Mouse (Mus musculus): ENCODE measurements at regions not wholly inside any gene's neighbourhood (a gene's known extent, or its start where the extent isn't known, plus 50 kb on each side); places are given as distances from the start of the nearest gene placed in this dataset.
A peak's percentile ranks its signal among the peaks of the same experiment; 100 is the strongest.
"Not testable (repeated sequence)": the region's sequence is repeated elsewhere in the genome, so short reads cannot be mapped to it uniquely, and the experiment has no call there.

DNA sequence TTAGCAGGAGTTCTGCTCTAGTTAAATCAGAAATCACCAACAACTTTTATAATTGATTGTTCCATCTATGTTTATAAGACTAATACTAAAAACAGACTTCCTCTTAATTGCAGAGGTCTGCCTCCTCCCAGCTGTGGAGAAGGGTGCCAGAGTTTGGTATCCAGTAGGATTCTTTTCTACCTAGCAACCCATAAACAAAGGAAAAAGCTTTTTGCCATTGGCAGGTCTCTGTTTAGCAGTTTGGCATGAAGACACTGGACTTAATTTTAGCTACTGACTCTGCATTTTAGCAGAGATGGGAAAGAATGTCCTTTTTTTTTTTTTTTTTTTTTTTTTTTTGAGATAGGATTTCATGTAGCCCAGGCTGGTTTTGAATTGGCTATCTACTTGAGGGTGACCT is 1628.4 kb downstream of the A830018L16Rik start:
- Histone ChIP-seq H3K4me2 (no peak overlapping the region), H3K9ac (no peak overlapping the region), H3K27me3 (replicated peaks) (no peaks in the 10 kb centered on the region), H3K27ac (no peak overlapping the region), H3K4me1 (no peaks in the 10 kb centered on the region), H3K36me3 (no peaks in the 10 kb centered on the region), H3K4me3 (no peak overlapping the region), H3K9me3 (replicated peaks) (no peaks in the 10 kb centered on the region)
- no peak for ATAC-seq

DNA sequence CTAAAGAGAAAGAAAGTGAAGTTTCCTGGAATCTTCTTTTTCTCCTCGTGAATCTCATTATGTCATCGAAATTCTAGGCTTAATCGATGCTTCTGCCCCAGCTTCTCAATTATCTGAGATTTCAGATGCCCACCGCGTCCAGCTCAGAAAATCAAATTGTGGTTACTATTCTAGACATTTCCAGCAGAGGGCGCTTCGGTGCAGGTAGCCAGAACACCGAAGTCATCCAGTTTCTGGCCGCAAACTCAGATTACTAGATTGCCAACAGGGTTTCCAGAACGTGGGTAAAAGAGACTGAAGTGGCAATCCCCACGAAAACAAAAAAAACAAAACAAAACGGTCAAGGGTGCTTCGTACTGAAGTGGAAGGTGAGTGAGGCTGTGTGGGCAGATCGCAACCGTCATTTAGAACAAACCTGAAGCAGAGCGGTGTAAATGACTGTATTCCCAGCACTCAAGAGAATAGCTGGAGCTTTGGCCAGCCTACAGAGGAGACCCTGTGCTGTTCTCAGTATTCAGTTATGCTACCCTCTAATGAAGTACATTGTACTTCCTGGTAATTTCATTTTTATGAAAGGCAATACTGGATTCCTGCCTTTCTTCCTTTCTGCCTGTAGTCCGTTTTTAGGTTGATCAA is 1636.4 kb downstream of the A830018L16Rik start:
- H3K9ac ChIP-seq: no peak overlapping the region
- H3K36me3 ChIP-seq: no peaks in the 10 kb centered on the region
- H3K27ac ChIP-seq: no peak overlapping the region
- H3K4me1 ChIP-seq: no peaks in the 10 kb centered on the region
- 17% methylated on average over 17 of the region's 17 CpGs for WGBS (ENCODE audit: insufficient replicate concordance)
- H3K27me3 ChIP-seq (replicated peaks): peaks cover 21% of the 10 kb centered on the region
- H3K9me3 ChIP-seq (replicated peaks): no peaks in the 10 kb centered on the region
- no peak overlapping the region for H3K4me3 ChIP-seq
- H3K4me2 ChIP-seq: peak overlapping the region; percentile 7; the same call in 1 of the 2 replicates
- no peak for ATAC-seq

DNA sequence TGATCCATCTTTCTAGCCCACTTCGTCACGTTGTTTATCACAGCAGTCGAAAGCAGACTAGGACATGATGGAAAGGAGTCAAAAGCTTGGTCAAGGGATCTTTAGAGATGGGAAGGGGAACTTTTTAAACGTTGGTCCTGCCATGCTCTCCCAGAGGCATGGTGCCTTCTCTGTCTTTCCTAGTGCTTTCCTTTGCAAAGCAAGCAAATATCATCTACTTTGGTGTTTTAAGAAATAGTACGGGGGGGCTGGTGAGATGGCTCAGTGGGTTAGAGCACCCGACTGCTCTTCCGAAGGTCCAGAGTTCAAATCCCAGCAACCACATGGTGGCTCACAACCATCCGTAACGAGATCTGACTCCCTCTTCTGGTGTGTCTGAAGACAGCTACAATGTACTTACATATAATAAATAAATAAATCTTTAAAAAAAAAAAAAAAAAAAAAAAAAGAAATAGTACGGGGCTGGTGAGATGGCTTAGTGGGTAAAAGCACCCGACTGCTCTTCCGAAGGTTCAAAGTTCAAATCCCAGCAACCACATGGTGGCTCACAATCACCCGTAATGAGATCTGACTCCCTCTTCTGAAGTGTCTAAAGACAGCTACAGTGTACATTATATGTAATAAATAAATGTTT is 1637.6 kb downstream of the A830018L16Rik start:
- not testable (repeated sequence) for H3K27ac ChIP-seq; H3K4me3 ChIP-seq; H3K4me2 ChIP-seq; ATAC-seq; H3K4me1 ChIP-seq; H3K9me3 ChIP-seq (replicated peaks); H3K36me3 ChIP-seq; H3K9ac ChIP-seq
- peaks cover 21% of the 10 kb centered on the region for H3K27me3 ChIP-seq (replicated peaks)
- WGBS (ENCODE audit: insufficient replicate concordance): 55% methylated on average over 11 of the region's 13 CpGs

DNA sequence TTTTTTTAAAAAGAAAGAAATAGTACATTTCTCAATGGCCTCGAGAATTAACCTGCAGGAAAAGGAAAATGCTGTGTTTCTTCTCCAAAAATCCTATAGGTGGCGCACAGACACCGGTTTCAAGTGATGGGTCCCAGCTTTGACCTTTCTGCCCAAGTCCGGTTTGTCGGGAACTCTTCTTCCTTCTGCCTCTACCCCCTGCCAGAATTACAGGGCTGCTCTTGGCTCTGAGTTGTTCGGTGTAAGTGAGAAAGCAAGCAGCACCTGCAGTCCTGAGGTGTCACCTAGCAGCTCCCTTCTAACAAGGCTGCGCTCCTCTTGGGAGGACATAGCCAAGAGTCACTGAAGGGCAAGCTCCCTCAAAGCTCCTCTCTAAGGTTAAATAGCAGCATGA is 1638.2 kb downstream of the A830018L16Rik start:
- Histone ChIP-seq H3K27me3 (replicated peaks) (peaks cover 21% of the 10 kb centered on the region), H3K4me3 (no peak overlapping the region), H3K9me3 (replicated peaks) (no peaks in the 10 kb centered on the region), H3K27ac (no peak overlapping the region), H3K4me2 (peak overlapping the region; percentile 31), H3K9ac (no peak overlapping the region), H3K4me1 (no peaks in the 10 kb centered on the region), H3K36me3 (no peaks in the 10 kb centered on the region)
- 6% methylated on average over 7 of the region's 7 CpGs for WGBS (ENCODE audit: insufficient replicate concordance)
- ATAC-seq: no peak

DNA sequence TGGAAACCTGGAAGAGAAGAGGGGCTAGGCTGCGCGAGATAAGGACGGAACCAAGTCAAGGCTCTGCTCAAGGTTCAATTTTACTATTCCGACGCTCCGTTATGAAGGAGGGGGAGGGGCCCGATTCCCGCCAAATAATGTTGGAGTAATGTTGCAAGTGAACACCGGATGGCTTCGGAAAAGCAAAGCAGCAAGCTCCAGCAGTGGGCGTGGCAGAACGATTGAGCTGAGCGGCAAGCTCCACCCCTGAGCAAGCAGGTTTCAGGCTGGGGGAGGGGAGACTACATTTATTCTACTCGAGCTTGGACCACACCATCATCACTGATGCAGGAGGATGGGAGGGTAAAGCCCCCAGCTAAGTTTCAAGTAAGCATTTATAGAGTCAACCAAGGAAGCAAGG is 1643.8 kb downstream of the A830018L16Rik start:
- H3K9ac ChIP-seq: no peak overlapping the region
- H3K27me3 ChIP-seq (replicated peaks): 0 out of 2 replicates have a peak, but pooled peaks cover 12% of the 10 kb centered on the region
- ATAC-seq: no peak
- no peak overlapping the region for H3K4me2 ChIP-seq
- no peaks in the 10 kb centered on the region for H3K9me3 ChIP-seq (replicated peaks)
- H3K4me1 ChIP-seq: no peaks in the 10 kb centered on the region
- H3K27ac ChIP-seq: no peak overlapping the region
- WGBS (ENCODE audit: insufficient replicate concordance): 30% methylated on average over 14 of the region's 14 CpGs
- no peaks in the 10 kb centered on the region for H3K36me3 ChIP-seq
- H3K4me3 ChIP-seq: no peak overlapping the region

DNA sequence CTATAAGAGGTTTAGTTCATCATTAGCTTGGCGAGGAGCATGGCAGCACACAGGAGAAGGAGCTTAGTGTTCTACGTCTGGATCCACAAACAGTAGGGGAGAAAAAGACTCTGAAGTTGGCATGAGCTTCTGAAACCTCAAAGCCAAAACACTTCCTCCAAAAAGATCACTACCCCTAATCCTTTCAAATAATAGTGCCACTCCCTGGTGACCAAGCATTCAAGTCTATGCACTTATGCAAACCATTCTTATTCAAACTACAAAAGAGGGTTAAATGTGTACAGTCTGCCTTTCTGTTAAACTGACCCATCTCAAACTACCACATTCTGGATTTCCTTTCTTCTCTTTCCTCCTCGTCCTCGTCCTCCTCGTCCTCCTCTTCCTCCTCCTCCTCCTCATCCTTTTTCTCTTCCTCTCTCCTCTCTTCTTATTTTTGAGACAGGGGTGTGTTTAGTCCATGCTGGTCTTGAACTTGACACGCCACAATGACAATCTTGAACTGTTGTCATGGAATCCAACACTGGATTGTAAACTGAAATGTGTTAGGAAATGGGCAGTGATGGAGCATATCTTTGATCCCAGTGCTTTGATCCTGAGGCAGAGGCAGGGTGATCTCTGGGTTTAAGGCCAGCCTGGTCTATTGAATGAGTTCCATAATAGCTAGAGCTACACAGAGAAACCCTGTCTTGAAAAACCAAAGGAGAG is 1645.9 kb downstream of the A830018L16Rik start:
- Histone ChIP-seq H3K36me3 (no peaks in the 10 kb centered on the region), H3K4me1 (no peaks in the 10 kb centered on the region), H3K4me3 (no peak overlapping the region), H3K9me3 (replicated peaks) (no peaks in the 10 kb centered on the region), H3K27ac (no peak overlapping the region), H3K27me3 (replicated peaks) (0 out of 2 replicates have a peak, but pooled peaks cover 3% of the 10 kb centered on the region), H3K9ac (no peak overlapping the region), H3K4me2 (no peak overlapping the region)
- ATAC-seq: no peak
- 64% methylated on average over 6 of the region's 6 CpGs for WGBS (ENCODE audit: insufficient replicate concordance)
